Mouse (Mus musculus) embryonic facial prominence, embryonic 13.5 days (tissue): ENCODE measurements around the gene Fam166b. TPM values are rescaled to one million over a fixed set of nuclear protein-coding genes. Genes with fewer than 3 reads are reported as not detected.

Experiments
- ATAC-seq: fragments of 200-750 bp; cut with Nextera tagmentation; 2 replicates; pipeline ENCODE4 v1.8.0; 2017; ENCODE audit warnings: low read depth; ENCODE audit not compliant: insufficient number of reproducible peaks, insufficient read depth, low FRiP score, low TSS enrichment
- H3K27ac ChIP-seq: fragments of 300-500 bp; sonication (generic); 2 replicates; pipeline ENCODE4 v1.5.1; 2015; ENCODE audit warnings: moderate library complexity, mild to moderate bottlenecking, inconsistent platforms
- H3K27me3 ChIP-seq: fragments of 300-500 bp; sonication (generic); 2 replicates; pipeline ENCODE4 v1.6.1; 2015; ENCODE audit warnings: mild to moderate bottlenecking, inconsistent platforms
- H3K36me3 ChIP-seq: fragments of 300-500 bp; sonication (generic); 2 replicates; pipeline ENCODE4 v1.6.1; 2015; ENCODE audit warnings: mild to moderate bottlenecking, inconsistent platforms
- H3K4me1 ChIP-seq: fragments of 300-500 bp; sonication (generic); 2 replicates; pipeline ENCODE4 v1.6.1; 2015; ENCODE audit warnings: inconsistent platforms
- H3K4me2 ChIP-seq: fragments of 300-500 bp; sonication (generic); 2 replicates; pipeline ENCODE4 v1.6.1; 2015; ENCODE audit warnings: moderate library complexity, mild to moderate bottlenecking, inconsistent platforms
- H3K4me3 ChIP-seq: fragments of 300-500 bp; sonication (generic); 2 replicates; pipeline ENCODE4 v1.5.1; 2015; ENCODE audit warnings: mild to moderate bottlenecking, inconsistent platforms
- H3K9ac ChIP-seq: fragments of 300-500 bp; sonication (generic); 2 replicates; pipeline ENCODE4 v1.6.1; 2015; ENCODE audit warnings: mild to moderate bottlenecking, inconsistent platforms
- H3K9me3 ChIP-seq: fragments of 300-500 bp; sonication (generic); 2 replicates; pipeline ENCODE4 v1.6.1; 2016; ENCODE audit warnings: inconsistent platforms
- WGBS: fragments of 180-500 bp; shearing (Covaris S2); methylation state at CpG from one replicate; pipeline ENCODE4 v1.1.7; 2015; ENCODE audit warnings: mixed read lengths; 5-methylcytosine and 5-hydroxymethylcytosine counted together
- polyA plus RNA-seq: library from polyadenylated mRNA; unstranded; fragments of >200 nt; fragmentation: Nextera tagmentation; extraction: Ambion mirVana; gene quantifications from 2 replicates; pipeline ENCODE4 v1.2.1, GENCODE M21; 2015

The Fam166b gene
- 0.20 TPM in 1 of 2 replicates, not detected in the other for polyA plus RNA-seq

DNA sequence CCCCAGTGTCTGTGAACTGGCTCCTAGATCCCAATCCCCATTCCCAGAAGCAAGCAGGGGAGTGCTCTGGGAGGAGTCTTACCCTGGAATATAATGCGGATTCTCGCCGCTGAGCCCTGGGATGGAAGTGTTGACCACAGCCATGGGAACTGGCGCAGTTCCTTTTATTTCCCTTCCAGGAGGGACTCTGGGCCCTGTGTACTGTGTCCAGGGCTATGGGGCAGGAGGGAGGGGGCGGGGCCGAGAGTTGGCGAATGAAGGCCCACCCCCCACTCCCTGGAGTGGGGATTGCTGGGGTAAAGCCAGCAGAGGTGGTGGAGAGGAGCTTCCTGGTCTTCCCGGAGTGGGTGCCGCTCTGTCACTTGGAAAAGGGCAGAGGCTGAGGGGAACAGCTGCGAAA lies at the start of gene Fam166b:
TSS of gene Fam166b (minus strand) at position 189 of the 400 bp plus-strand sequence.
- no peak for ATAC-seq
- Histone ChIP-seq H3K9ac (no peak within 1 kb of the TSS), H3K36me3 (peaks cover 28% of the 10 kb centered on the region), H3K4me2 (peak within 1 kb of the TSS; percentile 24; the same call in 1 of the 2 replicates), H3K27ac (no peak within 1 kb of the TSS), H3K4me1 (peaks cover 35% of the 10 kb centered on the region), H3K27me3 (peaks cover 58% of the 10 kb centered on the region), H3K9me3 (no peaks in the 10 kb centered on the region), H3K4me3 (no peak within 1 kb of the TSS)
- WGBS, result 7% methylated on average over 10 of the region's 10 CpGs

GRCm38 (mm10) chr4:43478534-43478858 lies 49.6 kb upstream of the Fam166b start:
- Histone ChIP-seq H3K9ac (0 out of 2 replicates have a peak overlapping the region, but pooled peaks have one; percentile 46), H3K9me3 (no peaks in the 10 kb centered on the region), H3K4me3 (peak overlapping the region; percentile 35), H3K4me1 (0 out of 2 replicates have a peak, but pooled peaks cover 3% of the 10 kb centered on the region), H3K27me3 (no peaks in the 10 kb centered on the region), H3K36me3 (no peaks in the 10 kb centered on the region), H3K4me2 (peak overlapping the region; percentile 57), H3K27ac (peak overlapping the region; percentile 39; the same call in 1 of the 2 replicates)
- WGBS, result 48% methylated on average over 8 of the region's 8 CpGs
- no peak for ATAC-seq

- Histone ChIP-seq H3K4me1 (0 out of 2 replicates have a peak, but pooled peaks cover 3% of the 10 kb centered on the region), H3K27ac (peak overlapping the region; percentile 39; the same call in 1 of the 2 replicates), H3K27me3 (no peaks in the 10 kb centered on the region), H3K4me3 (peak overlapping the region; percentile 35), H3K4me2 (peak overlapping the region; percentile 57), H3K36me3 (no peaks in the 10 kb centered on the region), H3K9me3 (no peaks in the 10 kb centered on the region), H3K9ac (0 out of 2 replicates have a peak overlapping the region, but pooled peaks have one; percentile 46)
- WGBS, result 18% methylated on average over 11 of the region's 11 CpGs
- ATAC-seq, result peak; percentile 81; the same call in 1 of the 2 replicates
Measured at GRCm38 (mm10) chr4:43477857-43478533, 49.1 kb upstream of the Fam166b start.

- Histone ChIP-seq H3K36me3 (no peaks in the 10 kb centered on the region), H3K4me2 (no peak overlapping the region), H3K9ac (no peak overlapping the region), H3K4me3 (no peak overlapping the region), H3K4me1 (0 out of 2 replicates have a peak, but pooled peaks cover 3% of the 10 kb centered on the region), H3K27me3 (no peaks in the 10 kb centered on the region), H3K27ac (no peak overlapping the region), H3K9me3 (no peaks in the 10 kb centered on the region)
- WGBS, result 89% methylated on average over 6 of the region's 6 CpGs
- ATAC-seq, result no peak
Measured at GRCm38 (mm10) chr4:43476604-43477003, 47.7 kb upstream of the Fam166b start.

DNA sequence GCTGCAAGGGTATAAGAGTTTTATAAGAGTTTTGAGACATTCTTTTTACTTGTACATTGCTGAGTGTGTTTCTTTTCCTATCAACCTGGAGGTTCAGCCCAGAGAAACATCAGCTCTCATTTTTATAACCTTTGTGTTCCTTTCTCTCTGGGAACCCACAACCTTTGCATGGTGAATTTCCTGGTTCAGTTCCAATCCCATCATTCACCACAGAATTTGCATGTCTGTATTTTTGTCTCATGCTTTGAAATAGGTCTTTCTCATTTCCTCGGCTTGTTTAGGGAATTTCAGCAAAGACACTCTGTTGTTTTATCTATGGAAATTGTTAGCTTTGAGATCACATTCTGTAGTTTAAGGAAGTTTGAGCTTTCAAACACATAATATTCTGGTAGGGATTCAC lies 44.7 kb upstream of the Fam166b start:
- 64% methylated on average over 1 of the region's 1 CpGs for WGBS

GRCm38 (mm10) chr4:43470301-43470700 lies 41.4 kb upstream of the Fam166b start:
- H3K27ac ChIP-seq, result no peak overlapping the region
- peaks cover 3% of the 10 kb centered on the region; the same call in 1 of the 2 replicates for H3K4me1 ChIP-seq
- no peak for ATAC-seq
- H3K4me3 ChIP-seq, result no peak overlapping the region
- no peak overlapping the region for H3K4me2 ChIP-seq
- H3K9me3 ChIP-seq, result no peaks in the 10 kb centered on the region
- 90% methylated on average over 10 of the region's 10 CpGs for WGBS
- no peaks in the 10 kb centered on the region for H3K27me3 ChIP-seq
- no peak overlapping the region for H3K9ac ChIP-seq
- no peaks in the 10 kb centered on the region for H3K36me3 ChIP-seq

More for the DNA sequence above, 44.7 kb upstream of the Fam166b start:
- Histone ChIP-seq H3K4me1 (0 out of 2 replicates have a peak, but pooled peaks cover 3% of the 10 kb centered on the region), H3K9ac (no peak overlapping the region), H3K4me3 (no peak overlapping the region), H3K27ac (no peak overlapping the region), H3K4me2 (no peak overlapping the region), H3K9me3 (no peaks in the 10 kb centered on the region), H3K27me3 (no peaks in the 10 kb centered on the region), H3K36me3 (no peaks in the 10 kb centered on the region)
- ATAC-seq, result no peak

DNA sequence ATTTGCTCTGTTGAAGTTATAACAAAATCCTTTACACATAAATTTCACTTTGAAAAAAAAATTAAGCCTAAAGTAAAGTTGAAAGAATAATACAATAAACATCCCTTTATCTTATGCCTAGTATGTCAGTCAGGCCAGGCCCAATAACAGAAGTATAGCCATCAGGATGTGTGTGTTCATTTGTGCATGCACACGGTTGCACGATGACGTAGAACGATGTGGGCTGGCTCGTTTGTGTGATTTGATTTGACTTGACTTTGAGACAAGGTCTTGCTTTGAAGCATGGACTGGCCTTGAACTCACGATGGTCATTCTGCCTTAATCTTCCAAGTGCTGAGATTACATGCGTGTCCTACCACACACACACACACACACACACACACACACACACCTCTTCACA lies 37.9 kb upstream of the Fam166b start:
- 86% methylated on average over 7 of the region's 7 CpGs for WGBS
- Histone ChIP-seq H3K27me3 (no peaks in the 10 kb centered on the region), H3K27ac (no peak overlapping the region), H3K9me3 (no peaks in the 10 kb centered on the region), H3K4me3 (no peak overlapping the region), H3K4me2 (no peak overlapping the region), H3K4me1 (peaks cover 3% of the 10 kb centered on the region; the same call in 1 of the 2 replicates), H3K9ac (no peak overlapping the region), H3K36me3 (no peaks in the 10 kb centered on the region)
- no peak for ATAC-seq

- Histone ChIP-seq H3K4me1 (peaks cover 3% of the 10 kb centered on the region; the same call in 1 of the 2 replicates), H3K9ac (no peak overlapping the region), H3K36me3 (no peaks in the 10 kb centered on the region), H3K27me3 (no peaks in the 10 kb centered on the region), H3K4me3 (no peak overlapping the region), H3K9me3 (no peaks in the 10 kb centered on the region), H3K4me2 (no peak overlapping the region), H3K27ac (no peak overlapping the region)
- 87% methylated on average over 6 of the region's 6 CpGs for WGBS
- ATAC-seq, result no peak
Measured at GRCm38 (mm10) chr4:43465935-43466334, 37.0 kb upstream of the Fam166b start.

GRCm38 (mm10) chr4:43463102-43463501 lies 34.2 kb upstream of the Fam166b start:
- Histone ChIP-seq H3K36me3 (no peaks in the 10 kb centered on the region), H3K9ac (no peak overlapping the region), H3K27me3 (no peaks in the 10 kb centered on the region; the same call in 1 of the 2 replicates), H3K4me2 (no peak overlapping the region), H3K4me3 (no peak overlapping the region), H3K27ac (no peak overlapping the region), H3K9me3 (no peaks in the 10 kb centered on the region), H3K4me1 (peaks cover 3% of the 10 kb centered on the region; the same call in 1 of the 2 replicates)
- no peak for ATAC-seq
- WGBS, result 90% methylated on average over 5 of the region's 5 CpGs

GRCm38 (mm10) chr4:43457124-43457523 lies 28.2 kb upstream of the Fam166b start:
- Histone ChIP-seq H3K27me3 (peaks cover 31% of the 10 kb centered on the region), H3K27ac (no peak overlapping the region), H3K9me3 (no peaks in the 10 kb centered on the region), H3K4me3 (no peak overlapping the region), H3K9ac (no peak overlapping the region), H3K4me2 (no peak overlapping the region), H3K4me1 (peaks cover 17% of the 10 kb centered on the region), H3K36me3 (no peaks in the 10 kb centered on the region)
- no peak for ATAC-seq
- 26% methylated on average over 8 of the region's 8 CpGs for WGBS

GRCm38 (mm10) chr4:43456470-43456869 lies 27.5 kb upstream of the Fam166b start:
- H3K27ac ChIP-seq, result no peak overlapping the region
- H3K27me3 ChIP-seq, result peaks cover 32% of the 10 kb centered on the region
- H3K9ac ChIP-seq, result no peak overlapping the region
- H3K4me3 ChIP-seq, result no peak overlapping the region
- 18% methylated on average over 4 of the region's 4 CpGs for WGBS
- ATAC-seq, result no peak
- H3K4me1 ChIP-seq, result peaks cover 17% of the 10 kb centered on the region
- no peaks in the 10 kb centered on the region for H3K36me3 ChIP-seq
- no peaks in the 10 kb centered on the region for H3K9me3 ChIP-seq
- H3K4me2 ChIP-seq, result no peak overlapping the region
